Mouse (Mus musculus) forebrain, embryonic 12.5 days (tissue): Measurements from ENCODE around the gene Trim71. TPM values are rescaled to one million over a fixed set of nuclear protein-coding genes. Genes with fewer than 3 reads are reported as not detected.

Experiments used
- ATAC-seq: fragments of 200-750 bp; cut with Nextera tagmentation; 2 replicates; pipeline ENCODE4 v1.8.0; 2017; ENCODE audit warnings: moderate TSS enrichment; ENCODE audit not compliant: low FRiP score
- H3K27ac ChIP-seq: fragments of 300-500 bp; sonication (generic); 2 replicates; pipeline ENCODE4 v1.5.1; 2016; ENCODE audit warnings: mild to moderate bottlenecking
- H3K27me3 ChIP-seq: fragments of 300-500 bp; sonication (generic); 2 replicates; pipeline ENCODE4 v1.6.1; 2016; ENCODE audit warnings: mild to moderate bottlenecking
- H3K36me3 ChIP-seq: fragments of 300-500 bp; sonication (generic); replicated peaks from 2 replicates; pipeline ENCODE4 v1.6.1; 2016; ENCODE audit warnings: mild to moderate bottlenecking
- H3K4me1 ChIP-seq: fragments of 300-500 bp; sonication (generic); 2 replicates; pipeline ENCODE4 v1.6.1; 2016
- H3K4me2 ChIP-seq: fragments of 300-500 bp; sonication (generic); 2 replicates; pipeline ENCODE4 v1.6.1; 2016; ENCODE audit warnings: mild to moderate bottlenecking, moderate library complexity
- H3K4me3 ChIP-seq: fragments of 300-500 bp; sonication (generic); replicated peaks from 2 replicates; pipeline ENCODE4 v1.5.1; 2016; ENCODE audit warnings: mild to moderate bottlenecking
- H3K9ac ChIP-seq: fragments of 300-500 bp; sonication (generic); 2 replicates; pipeline ENCODE4 v1.6.1; 2016; ENCODE audit warnings: mild to moderate bottlenecking
- H3K9me3 ChIP-seq: fragments of 300-500 bp; sonication (generic); 2 replicates; pipeline ENCODE4 v1.6.1; 2016
- WGBS: fragments of 180-500 bp; shearing (Covaris S2); methylation state at CpG from one replicate; pipeline ENCODE4 v1.1.7; 2016; 5-methylcytosine and 5-hydroxymethylcytosine counted together
- polyA plus RNA-seq: library from polyadenylated mRNA; unstranded; fragments of >200 nt; fragmentation: Nextera tagmentation; extraction: Ambion mirVana; gene quantifications from 2 replicates; pipeline ENCODE4 v1.2.1, GENCODE M21; 2016

Gene Trim71
- 0.36 and 0.52 TPM in 2 replicates for polyA plus RNA-seq

- peak within 1 kb of the TSS; percentile 89 for H3K4me2 ChIP-seq
- peak within 1 kb of the TSS; percentile 52 for H3K4me3 ChIP-seq
- no peaks in the 10 kb centered on the region for H3K36me3 ChIP-seq
- H3K27ac ChIP-seq: peak within 1 kb of the TSS; percentile 65
- H3K27me3 ChIP-seq: peaks cover 60% of the 10 kb centered on the region
- peaks cover 42% of the 10 kb centered on the region for H3K4me1 ChIP-seq
- WGBS: under 1% methylated on average over 91 of the region's 91 CpGs
- peak within 1 kb of the TSS; percentile 57 for H3K9ac ChIP-seq
- ATAC-seq: peak; percentile 74
- no peaks in the 10 kb centered on the region for H3K9me3 ChIP-seq
Observed at GRCm38 (mm10) chr9:114563761-114564606, at the start of gene Trim71. Gene Trim71, minus strand, starts transcription at chr9:114564369.

- Histone ChIP-seq H3K36me3 (peaks cover 76% of the 10 kb centered on the region), H3K4me2 (no peak overlapping the region), H3K27me3 (no peaks in the 10 kb centered on the region), H3K4me1 (no peaks in the 10 kb centered on the region), H3K9me3 (no peaks in the 10 kb centered on the region), H3K9ac (no peak overlapping the region), H3K27ac (no peak overlapping the region), H3K4me3 (no peak overlapping the region)
- ATAC-seq: no peak
- WGBS: 95% methylated on average over 4 of the region's 4 CpGs
Observed at GRCm38 (mm10) chr9:114613026-114613425, 48.9 kb upstream of the Trim71 start.

- Histone ChIP-seq H3K9me3 (no peaks in the 10 kb centered on the region), H3K4me3 (no peak overlapping the region), H3K36me3 (peaks cover 76% of the 10 kb centered on the region), H3K27ac (no peak overlapping the region), H3K4me1 (no peaks in the 10 kb centered on the region), H3K27me3 (no peaks in the 10 kb centered on the region), H3K4me2 (no peak overlapping the region), H3K9ac (no peak overlapping the region)
- ATAC-seq: no peak
- 86% methylated on average over 4 of the region's 4 CpGs for WGBS
Observed at GRCm38 (mm10) chr9:114612566-114612965, 48.4 kb upstream of the Trim71 start.

DNA sequence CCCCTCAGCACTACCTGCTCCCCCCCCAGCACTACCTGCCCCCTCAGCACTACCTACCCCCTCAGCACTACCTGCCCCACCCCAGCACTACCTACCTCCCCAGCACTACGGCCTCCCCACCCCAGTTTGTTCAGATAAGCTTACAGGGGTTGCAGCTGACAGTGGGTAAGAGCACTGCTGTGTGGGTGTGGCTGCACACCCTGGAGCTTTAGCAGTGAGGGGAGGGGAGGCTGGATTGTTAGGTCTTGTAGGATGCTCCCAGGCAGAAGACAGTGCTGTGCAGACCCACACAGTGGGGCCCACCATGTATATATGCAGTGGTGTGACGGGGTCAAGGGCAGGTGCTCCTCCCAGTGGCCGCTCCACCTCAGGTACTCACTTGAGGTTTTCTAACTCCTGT is 46.1 kb upstream of the Trim71 start:
- Histone ChIP-seq H3K4me3 (no peak overlapping the region), H3K27ac (no peak overlapping the region), H3K4me1 (no peaks in the 10 kb centered on the region), H3K9ac (no peak overlapping the region), H3K36me3 (peaks cover 77% of the 10 kb centered on the region), H3K4me2 (no peak overlapping the region), H3K9me3 (no peaks in the 10 kb centered on the region), H3K27me3 (no peaks in the 10 kb centered on the region)
- 100% methylated on average over 3 of the region's 3 CpGs for WGBS
- no peak for ATAC-seq

- no peaks in the 10 kb centered on the region for H3K4me1 ChIP-seq
- peaks cover 69% of the 10 kb centered on the region for H3K36me3 ChIP-seq
- H3K9ac ChIP-seq: no peak overlapping the region
- no peak for ATAC-seq
- H3K4me2 ChIP-seq: no peak overlapping the region
- H3K4me3 ChIP-seq: no peak overlapping the region
- H3K27ac ChIP-seq: no peak overlapping the region
- 67% methylated on average over 12 of the region's 12 CpGs for WGBS
- no peaks in the 10 kb centered on the region for H3K27me3 ChIP-seq
- H3K9me3 ChIP-seq: no peaks in the 10 kb centered on the region
Observed at GRCm38 (mm10) chr9:114603876-114604540, 39.8 kb upstream of the Trim71 start.

GRCm38 (mm10) chr9:114601096-114601495 is 36.9 kb upstream of the Trim71 start:
- 47% methylated on average over 1 of the region's 1 CpGs for WGBS
- H3K4me3 ChIP-seq: no peak overlapping the region
- ATAC-seq: no peak
- no peak overlapping the region for H3K4me2 ChIP-seq
- no peak overlapping the region for H3K9ac ChIP-seq
- H3K4me1 ChIP-seq: no peaks in the 10 kb centered on the region
- H3K36me3 ChIP-seq: peaks cover 79% of the 10 kb centered on the region
- no peaks in the 10 kb centered on the region for H3K9me3 ChIP-seq
- no peaks in the 10 kb centered on the region for H3K27me3 ChIP-seq
- no peak overlapping the region for H3K27ac ChIP-seq

- H3K27me3 ChIP-seq: no peaks in the 10 kb centered on the region
- H3K27ac ChIP-seq: peak overlapping the region; percentile 78; the same call in 1 of the 2 replicates
- no peaks in the 10 kb centered on the region for H3K9me3 ChIP-seq
- 33% methylated on average over 5 of the region's 5 CpGs for WGBS
- no peak for ATAC-seq
- no peak overlapping the region for H3K9ac ChIP-seq
- H3K4me2 ChIP-seq: peak overlapping the region; percentile 64
- no peak overlapping the region for H3K4me3 ChIP-seq
- peaks cover 42% of the 10 kb centered on the region for H3K36me3 ChIP-seq
- peaks cover 13% of the 10 kb centered on the region for H3K4me1 ChIP-seq
Observed at GRCm38 (mm10) chr9:114585017-114585345, 20.8 kb upstream of the Trim71 start.

DNA sequence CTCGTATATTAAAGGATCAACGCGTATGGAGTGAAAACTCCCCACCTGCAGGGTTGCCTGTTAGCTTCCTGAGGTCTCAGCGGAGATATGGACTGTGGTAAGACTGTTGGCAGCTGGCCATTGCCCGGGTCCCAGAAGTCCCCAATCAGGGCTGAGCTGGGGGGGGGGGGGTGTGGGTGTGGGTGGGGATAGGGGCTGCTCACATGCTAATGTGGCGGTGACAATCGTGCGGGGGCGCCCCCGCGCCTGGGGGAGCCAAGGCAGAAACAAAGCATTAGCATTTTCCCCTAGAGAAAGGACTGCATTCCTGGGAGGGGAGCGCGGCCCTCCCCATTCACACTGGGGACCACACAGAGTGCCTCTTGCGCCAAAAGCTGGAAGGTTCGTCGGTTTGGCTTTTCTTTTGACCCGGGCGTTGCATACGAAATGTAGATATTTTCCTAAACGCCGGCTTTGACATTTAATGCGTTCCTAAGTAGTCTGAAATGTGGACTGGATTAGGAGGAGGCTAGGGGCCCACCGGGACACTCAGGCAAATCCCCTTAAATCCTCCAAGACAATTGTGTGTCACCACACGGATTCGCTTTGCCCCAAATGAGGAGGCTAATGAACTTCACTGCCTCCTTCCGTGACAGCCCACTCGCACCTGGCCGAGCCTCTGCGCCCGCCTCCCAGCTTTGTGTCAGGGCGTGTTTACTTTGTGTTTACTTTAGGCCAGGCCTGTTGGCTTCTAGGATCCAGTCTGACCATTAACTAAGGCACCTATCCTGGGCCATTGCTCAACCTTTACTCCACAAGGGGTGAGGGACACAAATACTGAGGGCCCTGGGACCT is 20.2 kb upstream of the Trim71 start:
- WGBS: 1% methylated on average over 31 of the region's 31 CpGs
- H3K9ac ChIP-seq: peak overlapping the region; percentile 44

DNA sequence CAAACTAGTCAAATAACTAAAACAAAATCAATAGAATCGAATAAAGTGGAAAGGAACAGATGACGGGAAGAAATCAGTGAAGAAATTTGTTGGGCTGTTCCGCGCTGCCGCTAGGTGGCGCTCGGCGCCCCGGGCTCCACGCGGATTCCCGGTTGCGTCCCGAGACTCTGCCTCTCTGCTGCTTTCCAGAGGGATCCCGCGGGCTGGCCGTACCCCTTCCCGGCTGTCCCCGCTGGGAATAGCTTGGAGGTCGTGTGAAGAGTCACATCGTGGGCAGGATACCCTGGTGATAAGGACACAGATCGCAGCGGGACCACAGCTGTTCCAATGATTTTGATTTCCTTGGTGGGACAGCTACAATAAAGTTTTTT is 19.6 kb upstream of the Trim71 start:
- peak overlapping the region; percentile 64 for H3K4me2 ChIP-seq
- peak; percentile 82 for ATAC-seq
- H3K36me3 ChIP-seq: peaks cover 30% of the 10 kb centered on the region
- H3K9ac ChIP-seq: peak overlapping the region; percentile 44
- peak overlapping the region; percentile 78 for H3K27ac ChIP-seq
- H3K4me1 ChIP-seq: peaks cover 13% of the 10 kb centered on the region
- 1% methylated on average over 23 of the region's 23 CpGs for WGBS
- peak overlapping the region; percentile 32 for H3K4me3 ChIP-seq
- no peaks in the 10 kb centered on the region for H3K9me3 ChIP-seq
- no peaks in the 10 kb centered on the region for H3K27me3 ChIP-seq

More for the DNA sequence above, 20.2 kb upstream of the Trim71 start:
- ATAC-seq: peak; percentile 81
- Histone ChIP-seq H3K27me3 (no peaks in the 10 kb centered on the region), H3K9me3 (no peaks in the 10 kb centered on the region), H3K36me3 (peaks cover 37% of the 10 kb centered on the region), H3K4me2 (peak overlapping the region; percentile 64), H3K4me3 (peak overlapping the region; percentile 32), H3K27ac (peak overlapping the region; percentile 78), H3K4me1 (peaks cover 13% of the 10 kb centered on the region)

- Histone ChIP-seq H3K4me3 (no peak overlapping the region), H3K27me3 (no peaks in the 10 kb centered on the region), H3K9ac (no peak overlapping the region), H3K36me3 (no peaks in the 10 kb centered on the region), H3K27ac (no peak overlapping the region), H3K4me1 (no peaks in the 10 kb centered on the region), H3K9me3 (no peaks in the 10 kb centered on the region), H3K4me2 (no peak overlapping the region)
- ATAC-seq: no peak
- 89% methylated on average over 11 of the region's 11 CpGs for WGBS
Observed at GRCm38 (mm10) chr9:114578646-114579045, 14.5 kb upstream of the Trim71 start.

DNA sequence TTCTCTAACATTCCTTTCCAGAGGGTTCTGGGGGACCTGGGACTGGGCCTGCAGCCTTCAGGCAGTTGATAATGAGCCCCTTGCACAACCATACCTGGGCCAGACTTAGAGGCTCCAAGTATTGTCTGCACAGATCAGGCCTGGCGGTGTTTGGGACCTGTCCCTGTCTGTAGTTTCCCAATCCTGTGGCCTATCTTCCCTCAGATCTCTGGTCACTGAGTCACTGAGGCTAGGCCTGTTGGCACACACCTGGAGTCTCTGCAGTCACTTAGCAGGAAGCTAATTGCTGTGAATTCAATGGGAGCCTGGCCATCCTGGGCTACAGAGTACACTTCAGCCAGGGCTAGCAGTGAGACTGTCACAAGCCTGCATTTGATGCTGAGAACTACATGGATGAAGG is 11.8 kb upstream of the Trim71 start:
- no peak overlapping the region for H3K4me2 ChIP-seq
- H3K4me1 ChIP-seq: no peaks in the 10 kb centered on the region
- H3K27ac ChIP-seq: no peak overlapping the region
- WGBS: 95% methylated on average over 1 of the region's 1 CpGs
- H3K27me3 ChIP-seq: no peaks in the 10 kb centered on the region
- no peak for ATAC-seq
- no peak overlapping the region for H3K9ac ChIP-seq
- H3K4me3 ChIP-seq: no peak overlapping the region
- no peaks in the 10 kb centered on the region for H3K9me3 ChIP-seq
- no peaks in the 10 kb centered on the region for H3K36me3 ChIP-seq

- no peaks in the 10 kb centered on the region for H3K27me3 ChIP-seq
- H3K9ac ChIP-seq: no peak overlapping the region
- no peak overlapping the region for H3K4me2 ChIP-seq
- no peaks in the 10 kb centered on the region for H3K36me3 ChIP-seq
- no peak overlapping the region for H3K27ac ChIP-seq
- 72% methylated on average over 5 of the region's 5 CpGs for WGBS
- H3K4me3 ChIP-seq: no peak overlapping the region
- no peak for ATAC-seq
- H3K4me1 ChIP-seq: no peaks in the 10 kb centered on the region
- H3K9me3 ChIP-seq: no peaks in the 10 kb centered on the region
Observed at GRCm38 (mm10) chr9:114573528-114573927, 9.4 kb upstream of the Trim71 start.
